Mouse (Mus musculus): ENCODE results near the gene Rnf126. TPM values are rescaled to one million over a fixed set of nuclear protein-coding genes. Genes with fewer than 3 reads are reported as not detected.

Rnf126 gene
- polyA plus RNA-seq, 1 experiment from 2014 or later: 61.4 TPM

DNA sequence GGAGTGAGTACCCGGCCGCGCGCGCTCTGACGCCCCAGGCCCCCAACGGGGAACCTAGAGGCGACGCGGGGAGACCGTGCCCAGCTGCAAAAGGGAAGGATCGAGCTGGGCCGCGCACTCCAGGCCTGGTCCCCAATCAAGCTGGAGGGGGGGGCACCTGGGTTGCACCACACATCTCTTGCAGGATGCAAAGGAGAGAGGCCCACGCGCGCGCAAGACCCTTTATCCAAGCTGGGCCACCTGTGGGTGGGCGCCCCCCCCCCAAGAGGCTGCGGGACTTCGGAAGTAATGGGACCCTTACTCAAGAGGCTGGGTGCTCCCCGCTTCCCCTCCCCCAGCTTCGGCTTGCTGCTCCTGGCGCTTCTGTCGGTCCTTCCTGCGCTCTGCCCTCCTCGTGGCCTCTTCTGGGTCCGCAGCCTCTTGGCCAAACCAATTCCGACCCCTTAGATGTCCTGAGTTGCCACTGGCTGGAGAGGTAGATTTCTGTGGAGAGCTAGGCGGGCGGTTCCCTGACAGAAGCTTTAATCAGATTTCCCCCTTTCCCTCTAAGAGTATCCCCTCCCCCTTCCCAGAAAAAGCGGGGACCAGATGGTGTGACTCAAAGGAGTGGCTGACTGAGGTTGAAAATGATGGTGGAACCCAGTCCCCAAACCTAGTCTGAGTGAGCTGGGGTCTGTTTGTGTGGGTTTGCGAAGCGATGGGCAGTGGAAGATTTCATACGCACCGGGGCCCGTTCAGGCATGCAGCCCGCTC, 27.2 kb upstream of the Rnf126 start:
- peak overlapping the region; percentile 96 for H3K4me2 ChIP-seq (ENCODE audit: low read depth, low read length)
- no peaks in the 10 kb centered on the region for H3K27me3 ChIP-seq (ENCODE audit: control insufficient read depth, insufficient read depth, low read depth, low read length)
- H3K4me1 ChIP-seq (replicated peaks; ENCODE audit: control insufficient read depth, insufficient read depth, low read length): peaks cover 12% of the 10 kb centered on the region
- H3K9ac ChIP-seq (ENCODE audit: low read length): peak overlapping the region; percentile 97
- WGBS: 2% methylated on average over 32 of the region's 38 CpGs
- H3K4me3 ChIP-seq (ENCODE audit: low read length): peak overlapping the region; percentile 94
- no peaks in the 10 kb centered on the region for H3K36me3 ChIP-seq (ENCODE audit: control insufficient read depth, insufficient read depth, low read length)
- H3K27ac ChIP-seq (ENCODE audit: low read length): peak overlapping the region; percentile 71
- ATAC-seq (ENCODE audit: low read depth): peak; percentile 58
- H3K9me3 ChIP-seq (ENCODE audit: control insufficient read depth, low read length): no peaks in the 10 kb centered on the region

DNA sequence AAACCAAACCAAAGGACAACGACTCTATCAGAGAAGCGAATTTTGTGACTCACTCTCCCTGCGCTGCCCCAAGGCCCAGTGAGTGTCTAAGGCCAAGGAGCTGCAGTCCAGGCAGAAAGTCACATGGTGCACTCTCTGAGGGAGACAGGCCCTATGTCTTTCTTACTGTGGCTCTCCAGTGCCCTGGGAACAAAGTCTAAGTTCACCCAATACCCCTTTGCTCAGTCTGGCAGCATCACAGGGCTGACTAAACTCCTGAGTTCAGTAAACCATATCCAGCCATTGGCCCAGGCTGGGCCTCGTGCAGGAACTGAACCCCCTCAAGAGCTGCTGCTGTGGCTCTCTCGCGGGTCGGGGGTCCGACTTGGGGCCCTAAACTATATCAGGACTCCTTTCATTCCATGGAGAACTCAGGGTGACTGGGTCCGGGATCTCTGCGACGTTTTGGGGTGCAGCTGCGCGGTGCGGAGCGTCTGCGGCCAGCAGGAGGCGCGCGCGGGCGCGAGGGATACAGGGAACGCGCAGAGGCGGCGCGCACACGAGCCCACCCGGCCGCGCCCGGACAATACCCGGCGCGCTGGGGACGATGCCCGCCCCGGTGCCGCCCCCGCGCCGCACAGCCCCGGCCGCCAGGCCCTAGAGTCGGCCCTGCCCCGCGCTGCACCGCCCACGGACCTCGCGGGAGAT, 26.4 kb upstream of the Rnf126 start, which contains the start of gene Palm:
TSS of gene Palm (plus strand) at position 522 of the 687 bp plus-strand sequence.
- peak; percentile 80 for ATAC-seq (ENCODE audit: low read depth)
- Histone ChIP-seq H3K36me3 (ENCODE audit: control insufficient read depth, insufficient read depth, low read length) (no peaks in the 10 kb centered on the region), H3K4me2 (ENCODE audit: low read depth, low read length) (peak within 1 kb of the TSS; percentile 96), H3K27ac (ENCODE audit: low read length) (peak within 1 kb of the TSS; percentile 71), H3K9ac (ENCODE audit: low read length) (peak within 1 kb of the TSS; percentile 97), H3K4me1 (replicated peaks; ENCODE audit: control insufficient read depth, insufficient read depth, low read length) (peaks cover 12% of the 10 kb centered on the region), H3K9me3 (ENCODE audit: control insufficient read depth, low read length) (no peaks in the 10 kb centered on the region), H3K4me3 (ENCODE audit: low read length) (peak within 1 kb of the TSS; percentile 94), H3K27me3 (ENCODE audit: control insufficient read depth, insufficient read depth, low read depth, low read length) (no peaks in the 10 kb centered on the region)
- 6% methylated on average over 40 of the region's 51 CpGs for WGBS

DNA sequence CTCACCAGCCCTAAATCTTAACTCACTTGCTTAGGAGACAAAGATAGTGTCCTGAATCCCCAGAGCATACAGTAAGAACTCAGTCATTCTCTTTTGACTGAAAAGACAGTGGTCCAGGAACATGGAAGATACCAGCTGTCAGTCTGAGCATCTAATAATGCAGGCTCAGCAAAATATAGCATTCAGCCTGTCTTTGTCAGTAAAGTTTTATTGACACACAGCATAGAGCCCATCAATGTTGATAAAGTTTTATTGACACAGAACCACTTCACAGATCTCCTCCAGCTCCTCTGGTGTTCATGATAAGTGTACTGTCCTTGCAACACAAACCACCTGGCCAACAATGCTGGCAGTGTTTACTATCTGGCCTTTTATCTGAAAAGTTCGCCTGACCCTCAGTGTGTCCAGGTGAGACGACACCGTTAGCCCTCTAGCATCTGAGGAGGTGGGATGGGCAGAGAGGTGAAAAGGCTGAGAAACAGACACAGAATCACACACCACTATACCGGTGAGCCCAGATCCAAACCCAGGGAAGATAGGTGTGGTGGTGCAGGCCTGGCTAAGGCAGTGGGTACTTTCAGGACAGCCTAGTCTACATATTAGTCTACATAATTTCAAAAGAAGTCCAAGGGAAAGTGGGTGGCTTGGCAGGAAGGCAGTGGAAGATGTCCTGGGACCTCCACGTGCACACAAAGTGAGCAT, 25.7 kb upstream of the Rnf126 start:
- Histone ChIP-seq H3K36me3 (ENCODE audit: control insufficient read depth, insufficient read depth, low read length) (no peaks in the 10 kb centered on the region), H3K4me3 (ENCODE audit: low read length) (no peak overlapping the region), H3K4me1 (replicated peaks; ENCODE audit: control insufficient read depth, insufficient read depth, low read length) (peaks cover 12% of the 10 kb centered on the region), H3K9me3 (ENCODE audit: control insufficient read depth, low read length) (no peaks in the 10 kb centered on the region), H3K27ac (ENCODE audit: low read length) (no peak overlapping the region), H3K9ac (ENCODE audit: low read length) (no peak overlapping the region), H3K27me3 (ENCODE audit: control insufficient read depth, insufficient read depth, low read depth, low read length) (no peaks in the 10 kb centered on the region), H3K4me2 (ENCODE audit: low read depth, low read length) (no peak overlapping the region)
- WGBS: 62% methylated on average over 5 of the region's 5 CpGs
- ATAC-seq (ENCODE audit: low read depth): no peak

DNA sequence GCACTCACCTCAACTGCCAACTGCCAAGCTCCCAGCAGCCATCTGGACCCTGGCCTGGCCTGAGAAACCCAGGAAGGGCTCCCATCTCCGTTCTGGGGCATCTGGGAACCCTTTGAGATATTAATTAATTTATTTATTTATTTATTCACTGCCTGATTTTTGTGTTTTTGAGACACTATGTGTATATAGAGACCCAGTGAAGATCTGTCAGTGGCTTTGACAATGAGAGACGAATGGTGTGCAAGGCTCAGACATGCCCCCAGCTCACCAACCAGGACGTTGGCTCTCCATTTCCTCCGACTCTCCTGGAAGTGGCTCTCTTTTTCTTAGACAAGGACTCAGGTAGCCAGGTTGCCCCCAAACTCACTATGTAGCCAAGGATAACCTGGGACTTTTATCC, 24.1 kb upstream of the Rnf126 start, which contains the start of gene Prss57:
TSS of gene Prss57 (minus strand) at position 101 of the 400 bp plus-strand sequence.
- Histone ChIP-seq H3K4me2 (ENCODE audit: low read depth, low read length) (no peak within 1 kb of the TSS), H3K9ac (ENCODE audit: low read length) (no peak within 1 kb of the TSS), H3K36me3 (ENCODE audit: control insufficient read depth, insufficient read depth, low read length) (no peaks in the 10 kb centered on the region), H3K9me3 (ENCODE audit: control insufficient read depth, low read length) (no peaks in the 10 kb centered on the region), H3K4me1 (replicated peaks; ENCODE audit: control insufficient read depth, insufficient read depth, low read length) (peaks cover 12% of the 10 kb centered on the region), H3K27me3 (ENCODE audit: control insufficient read depth, insufficient read depth, low read depth, low read length) (no peaks in the 10 kb centered on the region), H3K4me3 (ENCODE audit: low read length) (no peak within 1 kb of the TSS), H3K27ac (ENCODE audit: low read length) (no peak within 1 kb of the TSS)
- 74% methylated on average over 4 of the region's 4 CpGs for WGBS
- ATAC-seq (ENCODE audit: low read depth): no peak

DNA sequence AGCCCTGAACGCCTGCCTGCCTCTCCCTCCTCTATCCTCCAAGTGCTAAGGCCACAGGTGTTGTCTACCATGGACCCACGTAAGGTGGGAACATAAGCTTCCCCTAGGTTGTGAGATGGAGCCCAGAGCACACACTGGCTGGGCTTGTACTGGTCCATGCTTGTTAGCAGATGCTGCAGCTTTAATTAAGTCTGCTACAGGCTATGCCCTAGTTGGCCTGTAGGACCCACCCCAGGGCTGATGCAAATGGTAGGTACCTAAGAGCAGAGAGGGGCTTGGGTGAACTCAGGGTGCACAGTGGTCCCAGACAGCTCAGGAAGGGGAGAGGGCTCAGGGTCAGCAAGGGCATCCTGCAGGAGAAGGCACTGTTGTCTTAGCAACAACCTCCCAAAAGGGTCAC, 22.8 kb upstream of the Rnf126 start:
- 43% methylated on average over 2 of the region's 2 CpGs for WGBS
- H3K9ac ChIP-seq (ENCODE audit: low read length): no peak overlapping the region
- no peaks in the 10 kb centered on the region for H3K36me3 ChIP-seq (ENCODE audit: control insufficient read depth, insufficient read depth, low read length)
- no peaks in the 10 kb centered on the region for H3K9me3 ChIP-seq (ENCODE audit: control insufficient read depth, low read length)
- H3K27me3 ChIP-seq (ENCODE audit: control insufficient read depth, insufficient read depth, low read depth, low read length): no peaks in the 10 kb centered on the region
- H3K4me3 ChIP-seq (ENCODE audit: low read length): no peak overlapping the region
- no peak overlapping the region for H3K4me2 ChIP-seq (ENCODE audit: low read depth, low read length)
- peaks cover 7% of the 10 kb centered on the region for H3K4me1 ChIP-seq (replicated peaks; ENCODE audit: control insufficient read depth, insufficient read depth, low read length)
- H3K27ac ChIP-seq (ENCODE audit: low read length): no peak overlapping the region
- ATAC-seq (ENCODE audit: low read depth): no peak

DNA sequence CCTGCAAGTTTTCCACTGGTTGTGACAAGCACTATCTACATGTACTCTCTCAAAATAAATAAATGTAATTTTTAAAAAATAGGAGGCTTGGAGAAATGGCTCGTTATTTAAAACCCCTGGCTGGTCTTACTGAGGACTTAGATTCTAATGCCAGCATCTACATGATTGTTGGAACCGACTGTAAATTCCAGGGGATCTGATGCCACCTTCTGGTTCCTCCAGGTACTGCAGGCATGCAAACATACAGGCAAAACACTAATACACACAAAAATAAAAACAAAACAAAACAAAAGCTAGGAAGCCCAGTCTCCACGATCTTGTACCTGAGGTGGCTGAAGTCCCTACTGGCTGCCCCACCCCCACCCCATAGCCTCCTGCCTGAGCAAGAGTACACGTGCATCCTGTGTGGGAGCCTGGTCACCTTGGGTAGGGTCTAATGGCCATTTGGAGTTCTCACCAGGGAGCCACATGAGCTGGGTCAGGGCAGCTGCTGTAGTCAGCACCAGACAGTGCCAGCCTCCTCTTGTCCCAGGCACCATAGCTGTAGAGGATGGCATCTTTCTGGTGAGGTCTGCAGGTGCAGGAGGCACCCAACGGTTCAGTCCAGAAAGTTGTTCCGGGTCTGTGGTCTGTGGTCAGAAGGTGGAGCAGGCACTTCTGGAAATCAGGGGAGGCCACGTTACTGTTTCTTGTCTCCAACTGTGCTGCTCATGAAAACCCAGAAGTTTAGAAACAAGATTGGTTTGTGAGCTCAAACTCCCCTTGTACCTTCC, 21.8 kb upstream of the Rnf126 start:
- no peak overlapping the region for H3K27ac ChIP-seq (ENCODE audit: low read length)

DNA sequence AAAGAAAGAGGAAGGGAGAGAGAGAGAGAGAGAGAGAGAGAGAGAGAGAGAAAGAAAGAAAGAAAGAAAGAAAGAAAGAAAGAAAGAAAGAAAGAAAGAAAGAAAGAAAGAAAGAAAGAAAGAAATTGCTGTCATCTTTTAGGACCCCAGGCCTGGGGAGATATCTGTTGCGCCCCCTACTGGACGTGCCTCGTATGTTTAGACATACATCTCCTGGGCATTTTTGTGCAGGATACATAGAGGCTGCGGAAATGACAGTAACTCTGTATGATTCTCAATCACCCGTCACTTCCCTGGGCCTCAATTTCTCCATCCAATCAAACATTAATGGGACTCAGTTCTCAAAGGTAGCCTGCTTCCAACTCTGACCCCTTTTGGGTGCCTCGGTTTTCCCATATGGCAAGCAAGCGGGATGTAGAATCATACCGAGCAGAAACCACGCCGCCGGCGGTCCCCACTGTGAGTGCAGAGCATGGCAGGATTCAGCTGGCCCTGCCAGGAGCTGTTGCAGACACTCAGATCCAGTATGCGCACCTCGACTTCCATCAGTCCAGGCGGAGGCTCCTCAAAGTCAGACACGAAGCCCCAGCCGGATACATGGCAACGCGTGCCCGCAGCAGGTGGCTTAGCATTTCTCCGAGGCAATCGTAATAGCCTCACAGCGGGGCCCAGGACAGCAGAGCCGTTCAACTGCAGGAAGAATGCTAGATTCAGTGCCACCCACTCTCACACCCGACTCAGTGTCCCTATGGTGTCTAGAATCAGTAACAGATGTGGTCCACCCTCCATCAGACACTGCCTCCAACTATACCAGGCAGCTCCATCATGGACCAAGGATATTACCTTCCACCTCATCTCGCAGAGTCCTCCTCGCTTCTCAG, 17.4 kb upstream of the Rnf126 start:
- H3K27me3 ChIP-seq (ENCODE audit: control insufficient read depth, insufficient read depth, low read depth, low read length): no peaks in the 10 kb centered on the region; the same call in 1 of the 2 replicates

More for the DNA sequence above, 21.8 kb upstream of the Rnf126 start:
- no peaks in the 10 kb centered on the region for H3K9me3 ChIP-seq (ENCODE audit: control insufficient read depth, low read length)
- H3K36me3 ChIP-seq (ENCODE audit: control insufficient read depth, insufficient read depth, low read length): no peaks in the 10 kb centered on the region
- H3K9ac ChIP-seq (ENCODE audit: low read length): no peak overlapping the region
- H3K4me1 ChIP-seq (replicated peaks; ENCODE audit: control insufficient read depth, insufficient read depth, low read length): no peaks in the 10 kb centered on the region; the same call in 1 of the 2 replicates
- no peak for ATAC-seq (ENCODE audit: low read depth)
- WGBS: 33% methylated on average over 7 of the region's 7 CpGs
- H3K4me3 ChIP-seq (ENCODE audit: low read length): no peak overlapping the region
- no peak overlapping the region for H3K4me2 ChIP-seq (ENCODE audit: low read depth, low read length)
- no peaks in the 10 kb centered on the region for H3K27me3 ChIP-seq (ENCODE audit: control insufficient read depth, insufficient read depth, low read depth, low read length)

DNA sequence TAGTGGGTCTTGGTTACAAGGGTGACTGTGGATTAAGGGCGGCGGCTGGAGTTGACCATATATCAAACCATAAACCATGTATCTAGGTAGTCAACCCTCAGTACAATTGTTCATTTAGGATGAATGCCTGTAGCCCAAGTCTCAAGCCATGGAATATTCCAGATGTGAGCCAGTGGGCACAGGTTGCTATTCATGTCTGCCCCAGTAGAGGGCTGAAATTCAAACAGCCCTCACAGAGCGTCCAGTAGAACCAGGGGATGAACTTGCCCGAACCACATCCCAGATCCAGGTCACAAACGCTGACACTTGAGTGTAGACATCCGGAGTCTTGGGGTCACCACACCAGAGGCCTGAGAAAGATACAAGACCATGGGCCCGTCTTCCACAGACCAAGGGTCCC, 16.3 kb upstream of the Rnf126 start:
- Histone ChIP-seq H3K36me3 (ENCODE audit: control insufficient read depth, insufficient read depth, low read length) (no peaks in the 10 kb centered on the region), H3K4me3 (ENCODE audit: low read length) (no peak overlapping the region), H3K4me1 (replicated peaks; ENCODE audit: control insufficient read depth, insufficient read depth, low read length) (peaks cover 25% of the 10 kb centered on the region), H3K27me3 (ENCODE audit: control insufficient read depth, insufficient read depth, low read depth, low read length) (no peaks in the 10 kb centered on the region; the same call in 1 of the 2 replicates), H3K27ac (ENCODE audit: low read length) (no peak overlapping the region), H3K4me2 (ENCODE audit: low read depth, low read length) (no peak overlapping the region), H3K9me3 (ENCODE audit: control insufficient read depth, low read length) (no peaks in the 10 kb centered on the region), H3K9ac (ENCODE audit: low read length) (no peak overlapping the region)
- 60% methylated on average over 7 of the region's 7 CpGs for WGBS
- ATAC-seq (ENCODE audit: low read depth): no peak

More for the DNA sequence above, 17.4 kb upstream of the Rnf126 start:
- H3K9me3 ChIP-seq (ENCODE audit: control insufficient read depth, low read length): no peaks in the 10 kb centered on the region
- no peak overlapping the region for H3K27ac ChIP-seq (ENCODE audit: low read length)
- H3K4me3 ChIP-seq (ENCODE audit: low read length): no peak overlapping the region
- no peak overlapping the region for H3K4me2 ChIP-seq (ENCODE audit: low read depth, low read length)
- peaks cover 14% of the 10 kb centered on the region for H3K4me1 ChIP-seq (replicated peaks; ENCODE audit: control insufficient read depth, insufficient read depth, low read length)
- 38% methylated on average over 27 of the region's 27 CpGs for WGBS
- no peaks in the 10 kb centered on the region for H3K36me3 ChIP-seq (ENCODE audit: control insufficient read depth, insufficient read depth, low read length)
- H3K9ac ChIP-seq (ENCODE audit: low read length): no peak overlapping the region
- ATAC-seq (ENCODE audit: low read depth): no peak

Measured in lung, embryonic 16.5 days (tissue).